Mouse (Mus musculus): ENCODE data around the gene Fut11.

Fut11 gene

DNA sequence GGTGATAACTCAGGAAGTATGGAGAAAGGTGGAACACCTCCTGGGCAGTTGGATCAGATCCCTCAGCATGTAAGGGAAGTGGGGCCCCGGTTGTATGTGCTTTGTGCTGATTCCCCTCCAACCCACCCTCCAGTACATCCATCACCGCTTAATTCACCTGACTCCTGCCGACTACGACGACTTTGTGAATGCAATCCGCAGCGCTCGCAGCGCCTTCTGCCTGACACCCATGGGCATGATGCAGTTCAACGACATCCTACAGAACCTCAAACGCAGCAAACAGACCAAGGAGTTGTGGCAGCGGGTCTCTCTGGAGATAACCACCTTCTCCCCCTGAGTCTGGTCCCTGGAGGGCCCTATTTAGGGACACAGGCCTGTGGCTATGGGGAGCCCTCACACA, 28.2 kb downstream of the Fut11 start:
- DNase-seq = no peak

DNA sequence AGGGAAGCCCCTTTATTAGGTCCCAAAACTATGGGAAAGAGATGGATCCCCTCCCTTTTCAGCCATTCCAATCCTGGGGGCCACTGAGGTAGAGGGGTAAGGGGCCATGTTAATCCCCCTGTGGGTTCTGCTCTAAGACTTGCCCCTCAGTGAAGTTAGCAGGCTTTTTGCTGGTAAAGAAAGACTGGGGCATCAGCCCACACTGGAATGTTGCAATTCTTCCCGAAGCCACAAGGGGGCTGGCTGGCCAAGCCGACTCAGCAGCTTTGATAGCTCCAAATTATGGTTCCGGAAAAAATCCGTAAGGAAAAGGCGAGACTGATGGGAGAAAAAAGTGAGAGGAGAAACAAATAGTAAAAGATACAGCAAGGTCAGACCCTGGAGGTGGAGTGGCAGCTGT, 29.3 kb downstream of the Fut11 start:
- peak; percentile 47 for DNase-seq

DNA sequence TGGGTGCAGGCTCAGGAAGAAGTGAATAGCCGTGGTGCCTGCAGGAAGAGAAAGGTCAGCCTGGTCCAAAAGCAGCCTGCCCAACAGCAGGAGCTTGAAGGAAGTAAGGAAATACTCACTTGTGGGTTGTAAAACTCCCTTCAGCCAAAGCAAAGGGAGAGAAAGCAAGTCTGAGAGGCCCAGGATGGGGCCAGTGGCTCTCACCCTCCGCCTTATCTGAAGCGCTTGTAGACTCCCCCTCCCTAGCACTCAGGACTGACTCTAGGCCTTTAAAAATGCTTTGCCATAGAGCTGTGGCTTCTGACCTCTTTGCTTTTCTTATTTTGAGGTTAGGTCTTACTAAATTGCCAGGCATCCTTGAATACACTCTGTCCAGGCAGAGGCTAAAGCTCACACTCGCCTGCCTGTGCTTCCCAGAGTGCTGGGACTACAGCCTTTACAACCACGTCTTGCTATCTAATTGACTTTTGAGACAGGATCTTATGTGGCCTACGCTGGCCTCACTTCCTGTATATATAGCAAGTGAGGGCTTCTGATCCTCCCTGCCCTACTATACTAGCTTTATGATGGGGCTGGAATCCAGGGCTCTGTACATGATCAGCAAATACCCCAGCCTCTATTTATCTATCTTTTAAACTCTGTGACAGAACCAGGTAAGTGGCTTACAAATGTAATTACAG, 31.0 kb downstream of the Fut11 start:
- no peak for DNase-seq

DNA sequence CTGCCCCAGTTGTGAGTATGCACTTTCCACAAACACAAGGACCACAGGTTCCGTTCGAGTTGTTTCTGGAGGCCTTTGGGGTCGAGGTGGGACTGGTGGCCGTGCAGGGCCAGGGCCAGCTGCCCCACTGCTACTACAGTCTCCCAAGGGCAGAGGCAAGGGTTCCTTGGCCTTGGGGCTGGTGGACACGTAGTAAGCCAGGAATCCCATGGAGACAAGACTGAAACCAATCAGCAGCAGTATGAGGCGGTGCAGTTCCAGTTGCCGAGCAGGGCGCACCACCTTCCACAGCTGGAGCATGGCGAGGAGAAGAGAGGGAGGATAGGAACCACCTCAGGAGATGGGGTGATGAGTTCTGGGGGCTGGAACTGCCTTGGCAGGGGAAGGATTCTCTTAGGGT, 35.1 kb downstream of the Fut11 start:
- no peak for DNase-seq

DNA sequence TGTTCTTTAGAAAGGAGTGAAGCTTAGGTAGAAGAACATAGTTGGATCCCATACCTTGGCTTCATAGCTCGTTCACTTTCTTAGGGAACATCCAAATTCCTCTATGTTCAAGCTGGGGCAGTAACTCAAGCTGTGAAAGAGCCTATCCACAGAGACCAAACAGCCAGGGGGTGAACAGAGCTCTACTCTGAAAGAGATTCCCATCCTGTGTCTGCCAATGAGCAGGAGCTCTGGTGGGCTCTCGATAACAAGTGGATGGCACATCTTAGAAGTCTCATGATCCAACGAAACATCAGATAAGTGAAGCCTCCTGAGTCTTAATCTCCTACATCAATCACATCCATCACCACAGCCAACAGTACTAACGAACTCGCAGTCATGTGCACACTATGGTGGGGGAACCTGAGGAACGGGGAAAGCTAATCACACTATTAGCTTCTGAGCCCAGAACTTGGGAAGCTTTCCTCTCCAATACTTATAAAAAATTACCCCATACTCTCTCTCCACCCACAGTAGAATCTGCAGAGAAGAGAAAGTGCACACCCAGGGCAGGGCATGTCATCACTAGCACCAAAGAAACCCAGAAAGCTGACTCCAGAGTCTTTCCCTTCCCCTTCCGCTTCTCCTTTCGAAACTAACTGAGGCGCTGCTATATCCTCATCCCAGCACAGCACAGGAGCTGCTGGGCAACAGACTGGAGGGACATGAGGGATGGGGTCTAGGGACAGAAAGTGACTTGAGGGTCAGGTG, 36.3 kb downstream of the Fut11 start:
- no peak for DNase-seq

DNA sequence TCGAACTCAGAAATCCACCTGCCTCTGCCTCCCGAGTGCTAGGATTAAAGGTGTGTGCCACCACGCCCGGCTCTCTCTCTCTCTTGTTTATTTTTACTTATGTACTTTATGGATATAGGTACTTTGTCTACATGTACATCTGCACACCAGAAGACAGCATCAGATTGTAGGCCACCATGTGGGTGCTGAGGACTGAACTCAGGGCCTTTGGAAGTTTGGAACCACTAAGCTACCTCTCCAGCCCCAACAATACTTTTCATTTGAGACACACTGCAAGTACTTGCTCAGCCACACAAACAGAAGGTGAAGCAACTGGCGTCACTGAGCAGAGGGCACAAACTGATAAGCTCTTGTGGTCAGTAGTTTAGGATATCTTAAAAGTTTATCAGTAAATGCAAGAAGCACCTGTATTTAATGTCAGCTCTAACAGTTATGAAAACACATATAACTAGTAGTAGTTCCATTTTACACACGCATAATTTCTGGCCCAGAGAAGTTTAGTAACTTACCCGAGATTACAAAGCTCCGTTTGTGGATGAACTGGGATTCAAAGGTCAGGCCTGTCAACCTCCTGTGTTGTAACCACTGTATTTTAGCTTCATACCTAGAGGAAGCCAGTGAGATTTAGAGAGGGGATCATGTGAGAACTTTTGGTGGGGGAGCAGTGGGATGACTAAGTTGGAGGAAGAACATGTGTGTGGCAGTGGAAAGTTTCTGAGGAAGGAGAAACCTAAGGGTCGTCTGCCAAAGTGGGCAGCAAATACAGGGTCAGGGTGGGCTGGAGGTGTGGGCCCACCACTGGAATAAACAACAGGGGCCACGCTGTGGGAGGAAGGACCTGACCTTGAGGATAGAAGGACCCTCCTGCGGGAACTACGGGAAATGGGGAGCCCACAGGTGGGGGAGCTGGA, 38.5 kb downstream of the Fut11 start:
- DNase-seq = no peak

DNA sequence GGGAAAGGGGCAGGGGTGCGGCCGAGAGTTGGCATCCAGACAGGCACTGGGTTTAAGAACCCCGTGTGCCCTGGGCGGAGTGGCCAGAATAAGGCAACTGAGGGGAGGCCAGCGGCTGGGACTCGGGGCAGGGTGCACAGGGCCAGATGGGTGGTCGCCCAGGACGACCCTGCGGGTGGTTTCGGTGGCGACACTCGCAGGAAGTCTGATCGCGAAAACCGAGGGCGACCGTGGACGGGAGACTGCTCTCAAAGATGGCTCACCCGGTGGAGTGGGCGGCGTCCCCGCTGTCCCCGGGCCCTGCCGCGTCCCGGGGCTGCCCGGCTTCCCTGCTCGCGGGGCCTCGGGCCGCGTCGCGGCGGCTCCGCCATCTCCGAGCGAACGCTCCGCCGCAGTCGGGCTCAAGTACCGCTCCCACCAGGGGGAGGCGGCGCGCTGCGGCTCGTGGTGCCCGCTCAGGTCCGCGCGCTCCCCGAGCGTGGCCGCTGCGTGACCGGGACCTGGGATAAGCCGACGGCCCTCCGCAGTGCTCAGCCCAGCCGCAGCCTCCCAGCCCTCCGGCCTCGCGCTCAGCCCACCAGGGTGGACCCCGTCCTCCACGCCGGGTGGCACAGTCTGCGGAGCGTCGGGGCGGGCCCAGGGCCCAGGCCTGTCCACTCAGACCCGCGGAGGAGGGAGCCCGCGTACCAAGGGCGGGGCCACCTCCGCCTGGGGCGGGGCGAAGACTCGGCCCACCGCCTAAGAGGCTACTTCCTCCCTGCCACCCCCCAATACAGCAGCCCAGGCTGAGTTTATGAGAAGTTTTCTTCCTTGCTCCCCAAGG, 39.4 kb downstream of the Fut11 start, which contains the start of gene Ndst2:
Gene Ndst2 (minus strand): TSS at position 611 of the 823 bp plus-strand sequence.
- DNase-seq = peak; percentile 85

DNA sequence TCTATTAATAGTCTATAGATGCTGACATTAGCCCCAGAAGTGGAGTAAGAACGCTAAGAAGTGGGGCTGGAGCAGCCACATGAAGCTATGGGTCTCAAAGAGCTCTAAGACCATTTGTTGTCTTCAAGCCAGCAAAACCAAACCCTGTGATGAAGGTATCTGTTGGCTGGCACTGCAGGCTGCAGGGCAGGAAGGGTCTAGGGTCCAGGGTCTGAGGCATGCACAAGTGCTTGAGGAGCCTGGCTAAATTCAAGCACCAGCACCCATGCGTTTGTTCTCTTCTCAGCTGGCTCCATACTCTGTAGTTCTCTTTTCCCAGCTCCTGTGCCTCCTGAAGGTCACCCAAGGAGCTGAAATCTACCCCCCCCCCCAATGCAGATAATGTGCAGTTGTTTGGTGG, 40.3 kb downstream of the Fut11 start:
- DNase-seq = no peak

DNA sequence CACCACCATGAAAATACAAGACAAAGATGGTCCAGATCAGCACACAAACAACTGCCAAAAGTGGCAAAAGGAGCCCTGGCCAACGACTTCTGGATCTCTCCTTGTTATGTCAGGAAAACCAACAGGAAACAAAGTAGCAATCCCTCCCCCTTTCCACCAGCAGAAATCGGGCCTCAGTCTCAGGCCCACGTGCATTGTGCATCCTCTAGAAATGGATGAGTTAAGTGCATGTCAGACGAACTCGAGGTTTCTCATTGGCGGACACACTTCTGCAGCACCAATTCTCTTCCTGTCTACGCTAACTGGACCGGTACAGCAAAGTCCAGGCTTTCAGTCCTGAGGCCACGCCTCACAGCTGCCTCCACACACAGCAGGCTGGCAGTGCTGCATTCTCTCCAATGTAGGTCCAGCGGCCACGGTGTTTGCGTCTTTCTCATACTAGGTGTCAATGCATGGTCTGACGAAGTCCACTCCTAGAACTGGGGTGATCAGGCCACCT, 41.2 kb downstream of the Fut11 start:
- DNase-seq = no peak

DNA sequence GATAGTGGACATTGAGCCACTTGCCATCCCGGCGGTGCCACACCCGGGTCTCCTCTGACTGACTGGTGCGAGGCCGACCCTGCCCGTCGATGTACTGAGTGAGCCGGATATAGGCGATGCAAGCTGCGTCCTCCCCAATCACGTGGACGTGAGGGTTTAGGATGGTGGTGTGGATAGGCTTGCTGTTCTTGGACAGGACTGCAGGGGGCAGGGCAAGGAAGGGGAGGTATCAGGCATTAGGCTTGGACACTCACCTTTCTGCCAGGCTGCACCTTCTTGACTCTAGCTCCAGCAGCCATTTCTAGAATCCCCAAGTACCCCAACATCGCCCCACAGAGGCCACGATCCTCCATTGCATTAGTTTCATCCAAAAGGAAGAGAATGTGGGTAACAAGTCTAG, 42.5 kb downstream of the Fut11 start:
- DNase-seq = peak; percentile 12

DNA sequence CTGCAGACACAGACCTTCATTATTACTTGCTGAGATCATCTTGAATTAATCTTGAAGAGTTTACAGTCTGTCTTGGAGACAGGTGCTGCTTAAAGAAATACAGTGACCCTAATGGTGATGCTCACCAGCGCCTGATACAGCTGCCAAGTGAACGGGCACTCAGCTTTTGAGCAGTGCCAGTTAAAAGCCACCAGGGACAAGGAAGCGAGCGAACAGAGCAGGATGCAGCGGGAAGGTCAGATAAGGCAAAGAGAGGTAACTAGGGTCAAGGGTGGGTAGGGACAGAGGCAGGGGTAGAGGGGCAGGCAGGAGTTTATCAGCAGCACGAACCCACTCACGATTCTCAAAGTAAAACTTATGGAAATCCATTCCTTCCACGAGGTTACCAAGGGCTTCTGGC, 43.7 kb downstream of the Fut11 start:
- DNase-seq = no peak

DNA sequence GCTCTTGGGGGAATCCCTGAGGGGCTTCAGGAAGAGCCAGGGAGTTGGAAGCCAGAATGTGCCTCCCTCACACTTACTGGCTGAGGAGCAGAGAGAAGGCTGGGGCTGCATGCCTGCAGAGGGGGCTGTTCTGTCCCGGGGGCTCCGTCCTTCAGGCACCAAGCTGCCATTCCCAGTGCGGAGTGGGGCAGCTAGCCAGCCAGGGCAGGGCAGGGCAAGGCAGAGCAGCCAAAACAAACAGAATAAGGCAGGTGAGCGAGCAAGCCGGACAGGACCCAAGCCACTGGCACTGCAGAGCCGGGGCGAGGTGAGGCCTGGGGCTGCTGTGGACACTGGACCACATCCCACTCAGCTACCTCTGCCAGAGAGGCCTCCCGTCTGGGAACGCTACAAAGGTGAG, 46.5 kb downstream of the Fut11 start:
- DNase-seq = no peak

DNA sequence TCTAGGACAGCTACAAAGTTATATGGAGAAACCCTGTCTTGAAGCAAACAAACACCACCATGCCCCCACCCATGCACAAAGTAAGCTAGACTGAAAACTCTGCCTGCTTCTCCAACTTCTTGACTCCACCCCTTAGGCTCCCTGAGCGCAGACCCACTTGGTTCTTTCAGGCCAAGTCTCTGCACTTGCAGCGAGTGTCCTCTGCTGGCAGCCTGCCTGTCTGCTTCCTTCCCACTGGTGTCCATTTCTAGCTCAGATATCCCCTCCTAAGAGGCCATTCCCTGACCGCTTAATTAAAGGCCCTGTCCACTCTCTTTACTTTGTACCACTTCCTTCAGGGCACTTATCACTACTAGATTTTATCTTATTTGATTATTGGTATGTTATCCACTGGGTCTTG, 48.8 kb downstream of the Fut11 start:
- no peak for DNase-seq

DNA sequence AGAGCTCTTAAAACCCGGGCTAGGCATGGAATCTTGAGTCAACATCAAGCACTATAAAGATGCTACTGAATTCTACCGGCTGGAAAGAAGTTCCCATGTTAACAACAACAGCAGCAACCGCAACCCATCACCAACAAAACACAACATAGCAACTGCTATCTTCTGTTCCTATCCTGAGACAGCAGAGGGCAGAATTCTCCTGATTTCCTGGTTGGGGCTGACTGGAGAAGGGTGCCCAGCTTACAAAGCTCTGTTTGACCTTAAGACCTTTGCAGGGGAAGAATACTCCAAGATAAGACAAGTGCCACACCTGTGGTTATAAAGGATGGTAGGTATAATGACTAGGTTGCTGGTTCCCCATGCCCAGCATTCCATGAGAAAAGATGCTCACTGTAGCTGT, 52.2 kb downstream of the Fut11 start:
- DNase-seq = no peak

DNA sequence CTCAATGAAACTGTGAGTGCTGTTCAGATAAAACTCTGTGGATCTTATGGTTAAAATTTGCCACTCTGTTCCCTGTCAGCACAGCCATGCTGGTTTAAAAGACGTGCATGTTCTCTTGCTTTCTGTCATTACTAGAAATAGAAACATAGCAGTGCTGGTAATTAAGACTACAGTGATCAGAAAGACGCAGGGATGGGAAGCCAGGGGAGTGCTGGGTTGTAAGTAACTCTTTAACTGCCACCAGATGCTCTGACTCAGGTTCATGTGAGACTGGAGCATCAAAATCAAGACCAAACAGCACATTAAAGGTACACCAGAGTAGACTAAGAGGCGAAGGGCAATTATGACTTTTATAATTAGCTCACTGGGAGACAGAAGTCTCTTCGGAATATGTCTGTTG, 53.6 kb downstream of the Fut11 start:
- DNase-seq = no peak

DNA sequence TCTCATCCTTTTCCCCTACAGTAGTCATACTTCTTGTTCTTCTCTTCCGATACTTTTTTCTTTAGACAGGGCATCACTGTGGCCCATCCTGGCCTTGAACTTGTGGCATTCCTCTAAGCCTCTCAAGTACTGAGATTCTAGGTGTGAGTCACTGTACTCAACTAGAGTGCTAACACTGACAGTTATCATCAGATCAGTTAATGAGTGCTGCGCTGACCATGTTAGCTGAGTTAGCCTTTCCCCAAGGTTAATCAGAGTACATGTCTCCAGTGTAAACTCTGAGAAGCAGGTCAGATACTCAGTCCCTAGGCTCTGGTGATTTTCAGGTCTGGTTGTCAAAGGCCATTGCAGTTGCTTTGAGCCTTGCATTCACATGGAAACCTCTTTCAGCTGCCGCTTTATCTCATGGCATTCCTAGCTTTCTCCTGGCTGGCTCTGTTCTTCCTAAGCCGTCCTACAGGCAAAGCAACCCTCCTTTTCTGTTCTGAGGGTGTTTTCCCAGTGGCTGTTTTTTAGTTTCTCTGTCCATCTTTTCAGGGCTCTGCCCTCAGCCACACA, 54.8 kb downstream of the Fut11 start:
- DNase-seq = no peak

DNA sequence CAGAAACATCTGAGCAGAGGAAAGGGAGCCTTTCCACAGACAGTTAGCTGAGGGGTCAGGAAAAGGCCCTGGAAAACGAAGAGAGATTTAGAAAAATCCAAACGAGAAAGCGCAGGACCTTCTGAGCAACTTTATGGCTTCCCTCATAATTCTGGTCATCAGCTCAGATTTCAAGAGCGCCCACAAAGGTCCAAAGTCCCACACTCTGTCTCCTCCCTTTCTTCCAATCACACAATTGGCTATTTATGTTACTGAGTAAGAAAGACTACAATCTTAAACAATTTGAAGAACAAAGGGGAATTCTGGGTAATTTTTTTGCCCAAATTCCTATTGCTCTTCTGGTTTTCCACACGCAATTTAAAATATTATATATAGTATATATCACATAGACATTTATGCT, 55.7 kb downstream of the Fut11 start:
- no peak for DNase-seq

All from thymus, postnatal 25 days (tissue).